Mouse (Mus musculus): ENCODE results near the gene Cldn16.

GRCm38 (mm10) chr16:26422078-26422477 is 40.9 kb upstream of the Cldn16 start:
- TF ChIP-seq POLR2A (IDR thresholded peaks at IDR 0.05; ENCODE audit: extremely low read depth, insufficient read depth, low read length) = no peak
- TF ChIP-seq CTCF (IDR thresholded peaks at IDR 0.05; ENCODE audit: low read depth, low read length) = no peak

All from liver, adult 2 months (tissue).